Mouse (Mus musculus) CD4-positive helper T cell, adult 2 months (primary cell): ENCODE data around the gene Tbx10.
A peak's percentile ranks its signal among the peaks of the same experiment; 100 is the strongest.
"Not testable (repeated sequence)": the region's sequence is repeated elsewhere in the genome, so short reads cannot be mapped to it uniquely, and the experiment has no call there.

Experiments used
- DNase-seq: peaks from one replicate; pipeline ENCODE4 v3.0.0-alpha.2; 2012; ENCODE audit warnings: low read depth, missing footprints, low spot score

The Tbx10 gene

DNA sequence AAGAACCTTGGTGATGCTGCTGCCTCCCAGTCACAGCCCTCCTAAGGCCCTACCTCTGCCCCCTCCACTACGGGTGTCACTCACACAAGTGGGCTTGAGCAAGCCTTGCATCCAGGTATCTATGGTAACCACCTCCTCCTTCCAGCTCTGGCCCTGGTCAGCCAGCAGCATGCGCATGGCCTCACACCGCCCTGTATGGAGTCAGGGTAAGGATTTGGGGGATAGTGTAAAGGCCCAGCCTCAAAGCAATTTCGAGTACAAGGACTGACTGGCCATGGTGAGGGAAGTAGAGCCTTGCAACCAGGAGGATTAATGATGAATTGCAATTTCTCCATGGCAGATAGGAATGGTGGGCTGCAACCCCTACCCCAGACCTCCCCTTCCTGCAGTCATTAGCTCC, 48.9 kb downstream of the Tbx10 start:
- DNase-seq = not testable (repeated sequence)

DNA sequence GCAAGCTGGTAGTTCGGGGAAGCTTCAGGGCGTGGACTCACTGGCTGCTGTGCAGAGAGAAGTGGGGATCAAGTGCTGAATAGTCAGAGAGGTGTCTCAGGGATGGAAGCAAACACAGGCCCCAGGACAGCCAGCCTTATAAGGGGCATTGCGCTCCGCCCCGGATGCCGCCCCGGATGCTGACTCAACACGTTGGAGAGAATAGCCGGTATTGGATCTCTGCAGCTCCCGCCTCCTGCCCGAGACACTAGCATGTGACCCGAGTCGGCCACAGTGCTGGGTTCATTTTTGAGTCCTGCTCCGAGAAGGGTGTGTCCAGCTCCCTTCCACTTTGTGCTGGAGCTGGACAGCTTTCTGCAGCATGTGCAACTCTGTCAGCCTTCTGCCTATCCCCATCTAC, 49.6 kb downstream of the Tbx10 start:
- no peak for DNase-seq

DNA sequence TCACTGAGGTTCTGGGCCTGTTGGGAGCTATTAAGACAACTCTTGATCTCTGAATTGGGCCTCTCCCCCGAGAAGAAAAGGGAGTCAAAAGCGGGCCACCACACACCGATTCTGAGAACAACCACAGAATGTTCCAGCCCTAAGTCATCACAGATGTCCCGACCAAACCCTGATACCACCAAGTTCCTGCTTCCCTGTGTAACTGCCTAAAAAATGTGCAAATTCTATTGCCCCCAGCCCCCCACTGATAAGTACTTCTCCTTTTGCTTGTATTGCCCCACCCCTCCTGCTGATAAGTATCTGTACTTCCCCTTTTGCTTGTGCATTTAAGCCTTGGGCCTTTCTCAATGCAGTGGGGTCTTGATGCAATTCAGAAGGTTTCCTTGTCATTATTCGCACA, 51.6 kb downstream of the Tbx10 start:
- DNase-seq = not testable (repeated sequence)

DNA sequence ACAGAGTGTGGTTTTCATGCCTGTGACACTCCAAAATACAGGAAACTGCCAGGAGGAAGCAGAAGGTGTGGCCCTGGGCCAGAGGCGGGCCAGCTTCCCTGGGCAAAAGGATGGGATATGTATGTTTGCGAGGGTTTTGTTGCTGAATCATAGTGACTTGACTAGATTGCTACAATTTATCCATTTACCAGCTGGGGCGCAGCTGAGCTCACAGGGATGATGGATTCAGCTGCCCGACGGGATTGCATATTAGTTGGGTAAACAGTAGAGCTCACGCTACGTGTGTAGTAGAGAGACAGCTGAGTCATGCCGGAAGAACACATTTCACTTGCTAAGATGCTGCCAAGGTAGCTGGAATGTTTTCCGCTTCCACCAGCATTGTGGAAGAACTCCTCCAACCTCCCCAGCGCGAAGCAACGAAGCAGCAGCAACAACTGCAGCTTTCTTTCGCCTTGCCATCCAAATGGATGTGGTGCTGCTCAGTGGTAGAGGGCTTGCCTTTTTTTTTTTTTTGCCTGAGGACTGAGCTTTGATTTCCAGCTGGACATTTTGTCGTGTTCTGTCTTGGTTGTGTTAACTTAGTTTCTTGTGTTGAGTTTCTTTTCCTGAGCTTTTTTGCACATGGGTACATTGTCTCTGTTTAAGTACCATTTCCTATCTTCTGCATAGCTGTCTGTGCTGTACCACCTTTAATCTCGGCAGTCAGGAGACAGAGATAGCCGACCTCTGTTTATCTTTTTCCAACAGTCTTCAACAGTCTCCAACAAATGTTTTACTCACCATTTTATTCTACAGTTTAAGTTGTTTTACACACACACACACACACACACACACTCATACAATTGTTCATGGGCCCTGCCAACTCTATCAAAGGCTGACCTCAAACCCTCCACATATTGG, 53.7 kb downstream of the Tbx10 start, which contains the start of gene Gstp2:
TSS of gene Gstp2 (minus strand) at position 58 of the 900 bp plus-strand sequence.
- DNase-seq = no peak

DNA sequence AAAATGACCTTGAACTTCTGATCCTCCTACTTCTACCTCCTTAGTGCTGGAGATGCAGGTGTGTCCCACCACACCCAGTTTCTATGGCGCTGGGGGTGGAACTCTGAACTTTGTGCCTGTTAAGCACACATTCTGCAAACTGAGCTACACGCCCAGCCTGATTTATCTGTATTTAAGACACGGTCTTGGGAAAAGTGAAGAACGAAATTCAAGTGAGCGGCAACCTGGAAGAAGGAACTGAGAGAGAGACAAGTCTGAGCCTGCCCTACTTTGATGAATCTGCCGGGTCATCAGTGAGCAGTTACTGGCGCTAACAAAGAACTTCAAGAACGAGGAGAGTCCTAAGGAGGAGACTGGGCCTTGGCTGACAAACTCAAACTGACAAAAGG, 54.3 kb downstream of the Tbx10 start:
- DNase-seq = no peak

DNA sequence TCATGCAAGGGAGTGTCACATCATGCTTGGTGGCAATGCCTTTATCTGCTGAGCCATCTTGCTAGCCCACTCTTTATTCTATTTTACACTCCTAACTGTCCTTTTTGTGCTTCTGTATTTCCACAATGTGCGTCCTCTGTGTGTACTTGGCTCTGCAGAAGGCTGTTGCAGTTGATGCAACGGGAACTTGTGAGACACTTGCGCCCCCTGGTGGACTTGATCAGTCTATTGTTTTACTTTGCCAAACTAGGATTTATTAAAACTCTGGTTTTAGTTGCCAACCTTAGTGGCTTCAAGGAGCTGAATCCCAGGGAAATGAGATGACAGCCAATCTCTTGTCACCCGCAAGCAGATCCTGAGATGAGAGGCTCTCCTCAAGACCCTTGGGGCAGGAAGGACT, 55.3 kb downstream of the Tbx10 start:
- DNase-seq = peak; percentile 84

DNA sequence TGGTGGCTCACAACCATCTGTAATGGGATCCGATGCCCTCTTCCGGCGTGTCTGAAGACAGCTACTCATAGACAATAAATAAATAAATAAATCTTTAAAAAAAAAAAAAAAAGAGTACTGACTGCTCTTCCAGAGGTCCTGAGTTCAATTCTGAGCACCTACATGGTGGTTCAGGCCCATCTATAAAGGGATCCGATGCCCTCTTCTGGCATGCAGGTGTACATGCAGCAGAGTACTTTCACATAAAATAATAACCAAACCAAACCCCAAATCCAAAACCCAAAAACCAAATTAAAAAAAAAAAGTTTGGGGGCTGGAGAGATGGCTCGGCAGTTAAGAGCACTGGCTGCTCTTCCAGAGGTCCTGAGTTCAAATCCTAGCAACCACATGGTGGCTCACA, 56.5 kb downstream of the Tbx10 start:
- not testable (repeated sequence) for DNase-seq
